Mouse (Mus musculus) hindbrain, embryonic 15.5 days (tissue): ENCODE results near the gene Pum2. TPM values are rescaled to one million over a fixed set of nuclear protein-coding genes. Genes with fewer than 3 reads are reported as not detected.
"Not testable (repeated sequence)": the region's sequence is repeated elsewhere in the genome, so short reads cannot be mapped to it uniquely, and the experiment has no call there.

Source experiments
- ATAC-seq: fragments of 200-750 bp; cut with Nextera tagmentation; 2 replicates; pipeline ENCODE4 v1.8.0; 2017; ENCODE audit warnings: low read depth, moderate number of reproducible peaks, moderate TSS enrichment; ENCODE audit not compliant: low FRiP score
- H3K27ac ChIP-seq: fragments of 300-500 bp; sonication (generic); replicated peaks from 2 replicates; pipeline ENCODE4 v1.5.1; 2015; ENCODE audit warnings: mild to moderate bottlenecking, inconsistent platforms
- H3K27me3 ChIP-seq: fragments of 300-500 bp; sonication (generic); 2 replicates; pipeline ENCODE4 v1.6.1; 2015; ENCODE audit warnings: control low read depth, inconsistent platforms
- H3K36me3 ChIP-seq: fragments of 300-500 bp; sonication (generic); 2 replicates; pipeline ENCODE4 v1.6.1; 2015; ENCODE audit warnings: control low read depth, inconsistent platforms
- H3K4me1 ChIP-seq: fragments of 300-500 bp; sonication (generic); replicated peaks from 2 replicates; pipeline ENCODE4 v1.6.1; 2015; ENCODE audit warnings: control low read depth, inconsistent platforms
- H3K4me2 ChIP-seq: fragments of 300-500 bp; sonication (generic); 2 replicates; pipeline ENCODE4 v1.6.1; 2015; ENCODE audit warnings: moderate library complexity, mild to moderate bottlenecking, inconsistent platforms
- H3K4me3 ChIP-seq: fragments of 300-500 bp; sonication (generic); 2 replicates; pipeline ENCODE4 v1.5.1; 2015; ENCODE audit warnings: mild to moderate bottlenecking, inconsistent platforms
- H3K9ac ChIP-seq: fragments of 300-500 bp; sonication (generic); 2 replicates; pipeline ENCODE4 v1.6.1; 2015; ENCODE audit warnings: inconsistent platforms
- H3K9me3 ChIP-seq: fragments of 300-500 bp; sonication (generic); 2 replicates; pipeline ENCODE4 v1.6.1; 2016; ENCODE audit warnings: control low read depth, inconsistent platforms
- WGBS: fragments of 180-500 bp; shearing (Covaris S2); methylation state at CpG from one replicate; pipeline ENCODE4 v1.1.7; 2015; 5-methylcytosine and 5-hydroxymethylcytosine counted together
- polyA plus RNA-seq: library from polyadenylated mRNA; unstranded; fragments of >200 nt; fragmentation: Nextera tagmentation; extraction: Ambion mirVana; gene quantifications from 2 replicates; pipeline ENCODE4 v1.2.1, GENCODE M21; 2015

The Pum2 gene
- polyA plus RNA-seq, 1 experiment from 2014 or later, result 46.8 TPM

DNA sequence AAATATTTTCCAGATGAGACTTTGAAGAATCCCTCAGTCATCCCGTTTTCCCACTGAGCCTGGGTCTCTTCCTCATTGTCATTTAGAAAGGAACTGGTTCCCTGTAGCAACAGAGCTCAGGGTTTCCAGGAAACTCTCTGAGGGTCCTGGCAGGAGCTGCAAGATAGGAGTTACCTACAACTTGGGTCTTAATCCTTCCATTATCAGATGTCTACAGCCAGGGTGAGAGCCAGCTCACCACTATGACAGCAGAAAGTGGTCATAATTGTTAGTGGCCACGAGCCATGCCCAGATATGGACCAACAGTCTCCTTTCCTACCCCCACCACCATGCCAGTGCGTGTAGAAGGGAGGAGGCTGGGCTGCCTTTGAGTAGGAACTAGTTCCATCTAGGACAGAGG, 23.9 kb upstream of the Pum2 start:
- WGBS, result 63% methylated on average over 3 of the region's 3 CpGs
- not testable (repeated sequence) for H3K4me1 ChIP-seq, H3K9me3 ChIP-seq, H3K27ac ChIP-seq, ATAC-seq, H3K4me3 ChIP-seq, H3K27me3 ChIP-seq, H3K9ac ChIP-seq, H3K4me2 ChIP-seq, H3K36me3 ChIP-seq

DNA sequence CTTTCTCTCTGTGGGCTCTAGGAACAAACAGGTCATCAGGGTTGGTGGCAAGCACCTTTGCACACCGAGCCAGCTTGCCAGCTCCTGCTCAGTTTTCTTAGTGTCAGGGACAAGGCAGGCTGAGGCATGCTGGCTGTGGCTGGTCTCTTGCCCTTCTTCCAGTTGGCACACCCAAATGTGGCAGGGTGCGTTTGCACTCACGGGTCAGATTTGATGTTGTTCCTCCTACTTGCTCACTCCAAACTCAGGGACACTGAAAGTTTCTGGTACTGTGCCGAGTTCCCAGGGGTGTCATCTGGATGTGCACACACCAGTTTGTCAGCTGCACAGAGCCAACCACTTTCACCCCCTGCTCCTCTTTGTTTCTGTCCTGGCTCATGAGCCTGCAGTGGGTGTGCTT, 17.3 kb upstream of the Pum2 start:
- Histone ChIP-seq H3K9ac (no peak overlapping the region), H3K27ac (no peak overlapping the region), H3K4me1 (no peaks in the 10 kb centered on the region), H3K4me3 (no peak overlapping the region), H3K36me3 (no peaks in the 10 kb centered on the region), H3K4me2 (no peak overlapping the region), H3K27me3 (no peaks in the 10 kb centered on the region), H3K9me3 (no peaks in the 10 kb centered on the region)
- no peak for ATAC-seq
- WGBS, result 89% methylated on average over 4 of the region's 4 CpGs

DNA sequence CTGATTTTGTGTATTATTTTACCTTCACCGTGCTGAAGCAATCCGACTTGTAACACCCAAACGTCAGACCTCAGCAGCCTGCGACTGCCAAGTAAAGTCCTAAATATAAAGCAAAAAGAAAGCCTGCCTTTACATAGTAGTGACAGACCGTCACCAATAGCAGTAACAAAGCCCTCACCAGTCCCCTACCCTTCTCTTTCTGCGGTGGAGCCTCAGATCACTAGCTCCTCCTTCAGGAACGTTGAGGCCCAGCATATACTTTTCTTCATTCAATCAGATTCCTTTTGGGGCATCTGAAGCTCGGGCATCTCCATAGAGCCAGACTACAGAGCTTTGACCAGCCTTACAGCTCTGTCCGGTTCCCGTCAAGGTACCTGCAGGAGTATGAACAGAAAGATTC, 16.8 kb upstream of the Pum2 start:
- Histone ChIP-seq H3K4me1 (no peaks in the 10 kb centered on the region), H3K9me3 (no peaks in the 10 kb centered on the region), H3K27ac (no peak overlapping the region), H3K36me3 (no peaks in the 10 kb centered on the region), H3K4me3 (no peak overlapping the region), H3K27me3 (no peaks in the 10 kb centered on the region), H3K4me2 (no peak overlapping the region), H3K9ac (no peak overlapping the region)
- no peak for ATAC-seq
- 69% methylated on average over 10 of the region's 10 CpGs for WGBS

DNA sequence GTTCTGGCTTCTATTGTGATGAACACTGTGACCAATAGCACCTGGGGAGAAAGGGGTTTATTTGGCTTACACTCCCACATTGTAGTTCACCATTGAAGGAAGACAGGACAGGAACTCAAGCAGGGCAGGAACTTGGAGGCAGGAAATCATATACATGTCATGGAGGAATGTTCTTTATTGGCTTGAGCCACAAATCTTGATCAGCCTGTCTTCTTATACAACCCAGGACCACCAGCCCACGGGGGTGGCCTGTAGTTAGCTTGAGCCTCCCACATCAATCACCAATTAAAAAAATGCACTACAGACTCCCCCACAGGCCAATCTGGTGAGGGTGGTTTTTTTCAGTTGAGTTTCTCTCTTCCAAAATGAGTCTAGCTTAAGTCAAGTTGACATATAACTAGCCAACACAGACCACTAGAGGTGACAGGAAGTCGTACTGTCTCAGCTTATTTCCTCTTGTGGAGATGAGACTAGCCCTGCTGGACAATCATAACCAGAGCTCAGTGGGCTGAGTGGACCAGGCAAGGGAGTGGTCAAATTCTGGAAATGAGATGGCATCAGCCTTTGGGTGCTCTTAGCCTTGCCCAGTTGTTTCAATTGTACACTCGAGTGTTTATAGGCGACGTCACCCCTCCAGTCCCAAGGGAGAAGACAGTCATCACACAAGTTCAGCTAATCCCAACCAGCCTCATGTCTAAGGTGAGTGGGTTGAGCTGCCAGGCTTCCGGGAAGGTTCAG, 16.1 kb upstream of the Pum2 start:
- Histone ChIP-seq H3K4me2 (no peak overlapping the region), H3K36me3 (no peaks in the 10 kb centered on the region), H3K9ac (no peak overlapping the region), H3K27me3 (no peaks in the 10 kb centered on the region), H3K4me1 (no peaks in the 10 kb centered on the region), H3K27ac (no peak overlapping the region), H3K4me3 (no peak overlapping the region), H3K9me3 (no peaks in the 10 kb centered on the region)
- 93% methylated on average over 6 of the region's 6 CpGs for WGBS
- ATAC-seq, result no peak

DNA sequence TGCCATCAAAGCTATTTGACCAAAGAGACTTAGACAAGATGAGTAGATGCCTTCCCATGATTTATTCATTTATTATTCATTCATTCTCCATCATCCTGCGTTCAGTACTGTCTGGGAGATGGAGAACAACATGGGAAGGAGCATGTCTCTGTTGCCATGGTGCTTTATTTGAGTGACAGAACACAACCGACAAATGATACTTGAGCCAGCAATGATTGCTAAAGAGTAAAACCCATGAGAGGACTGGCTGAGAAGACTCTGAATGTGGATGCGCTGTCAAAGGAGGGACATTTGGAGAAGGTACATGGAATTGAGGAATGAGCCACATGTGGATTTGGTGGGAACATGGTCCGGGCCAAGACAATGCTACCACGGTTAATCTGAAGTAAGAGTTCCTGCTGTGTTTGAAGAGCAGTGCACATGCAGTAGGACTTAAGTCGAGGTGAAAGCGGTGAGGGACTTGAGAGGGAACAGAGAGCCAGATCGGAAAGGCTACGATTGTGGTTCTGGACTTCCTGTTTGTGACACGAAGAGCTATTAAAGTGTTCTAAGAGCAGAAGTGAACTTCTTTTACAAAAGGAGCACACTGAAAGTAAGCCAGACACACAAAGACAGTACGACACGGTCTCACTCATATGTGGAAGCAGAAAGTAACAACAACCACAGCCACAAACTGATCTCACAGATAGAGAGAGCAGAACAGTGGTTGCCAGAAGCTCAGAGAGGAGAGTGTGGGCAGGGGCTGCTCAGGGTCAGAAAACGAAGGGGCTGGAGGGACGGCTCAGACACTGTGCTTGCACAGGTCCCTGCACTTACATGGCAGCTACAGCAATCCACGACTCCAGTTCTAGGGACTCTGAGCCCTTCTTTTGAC, 14.3 kb upstream of the Pum2 start:
- no peak overlapping the region for H3K4me2 ChIP-seq
- no peak overlapping the region for H3K4me3 ChIP-seq
- H3K9me3 ChIP-seq, result no peaks in the 10 kb centered on the region
- no peaks in the 10 kb centered on the region for H3K27me3 ChIP-seq
- no peaks in the 10 kb centered on the region for H3K4me1 ChIP-seq
- H3K27ac ChIP-seq, result no peak overlapping the region
- H3K9ac ChIP-seq, result no peak overlapping the region
- ATAC-seq, result no peak
- 89% methylated on average over 15 of the region's 15 CpGs for WGBS
- H3K36me3 ChIP-seq, result no peaks in the 10 kb centered on the region

DNA sequence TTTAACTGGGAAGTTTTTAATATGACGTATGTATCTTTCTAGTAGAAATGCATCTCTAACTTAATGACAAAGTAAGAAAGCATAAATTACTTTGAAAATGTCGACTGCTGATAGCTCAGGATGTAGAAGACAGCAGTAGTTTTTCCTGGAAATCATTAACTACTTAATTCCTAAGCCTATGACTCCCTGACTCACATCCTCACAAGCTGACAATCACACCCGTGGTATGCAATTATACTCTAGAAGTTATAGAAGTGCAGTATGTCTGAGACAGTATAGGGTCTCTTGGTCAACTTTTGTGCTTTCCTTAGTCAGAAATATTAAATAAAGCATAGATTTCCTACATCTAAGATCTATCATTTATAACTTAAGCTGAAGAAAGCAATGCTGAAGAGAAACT, 12.2 kb upstream of the Pum2 start:
- WGBS, result 65% methylated on average over 3 of the region's 3 CpGs
- H3K4me1 ChIP-seq, result no peaks in the 10 kb centered on the region
- no peaks in the 10 kb centered on the region for H3K36me3 ChIP-seq
- ATAC-seq, result no peak
- H3K9ac ChIP-seq, result no peak overlapping the region
- H3K27me3 ChIP-seq, result no peaks in the 10 kb centered on the region
- no peak overlapping the region for H3K4me3 ChIP-seq
- no peaks in the 10 kb centered on the region for H3K9me3 ChIP-seq
- no peak overlapping the region for H3K4me2 ChIP-seq
- H3K27ac ChIP-seq, result no peak overlapping the region

DNA sequence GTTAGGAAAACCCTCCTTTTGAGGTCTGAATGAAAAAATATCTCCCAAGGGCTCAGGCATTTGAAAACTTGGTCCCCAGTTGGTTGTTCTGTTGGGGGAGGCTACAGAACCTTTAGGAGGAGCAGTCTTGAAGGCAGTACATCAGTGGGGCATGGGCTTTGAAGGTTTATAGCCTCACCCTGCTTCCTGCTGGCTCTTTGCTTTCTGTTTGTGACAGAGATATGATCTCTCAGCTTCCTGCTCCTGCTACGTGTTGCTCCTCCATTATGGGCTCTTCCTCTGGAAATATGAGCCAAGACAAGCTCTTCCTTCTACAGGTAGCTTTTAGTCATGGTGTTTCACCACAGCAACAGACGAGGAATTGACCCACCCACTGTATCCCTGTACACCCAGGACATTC, 11.8 kb upstream of the Pum2 start:
- ATAC-seq, result no peak
- Histone ChIP-seq H3K4me3 (no peak overlapping the region), H3K4me2 (no peak overlapping the region), H3K9me3 (no peaks in the 10 kb centered on the region), H3K27ac (no peak overlapping the region), H3K36me3 (no peaks in the 10 kb centered on the region), H3K4me1 (no peaks in the 10 kb centered on the region), H3K27me3 (no peaks in the 10 kb centered on the region), H3K9ac (no peak overlapping the region)
- WGBS, result 69% methylated on average over 2 of the region's 2 CpGs

DNA sequence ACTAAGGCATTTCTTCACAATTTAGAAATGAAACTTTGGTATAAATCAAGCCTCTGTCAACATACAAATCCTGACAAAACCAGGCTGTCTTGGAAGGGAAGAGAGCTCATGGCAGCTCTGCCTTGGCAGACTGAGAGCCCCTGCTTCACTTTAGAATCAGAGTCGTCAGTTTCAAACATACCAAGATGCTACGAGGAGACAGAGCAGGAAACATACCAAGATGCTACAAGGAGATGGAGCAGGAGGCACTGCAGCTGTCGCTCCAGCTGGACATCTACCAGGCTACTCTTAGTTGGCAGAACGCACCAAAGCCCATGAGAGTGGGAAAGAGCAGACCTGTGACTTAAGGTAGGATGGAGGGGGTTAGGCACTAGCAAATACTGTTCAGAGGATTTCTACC, 11.2 kb upstream of the Pum2 start:
- no peak overlapping the region for H3K27ac ChIP-seq
- no peaks in the 10 kb centered on the region for H3K4me1 ChIP-seq
- H3K27me3 ChIP-seq, result no peaks in the 10 kb centered on the region
- no peaks in the 10 kb centered on the region for H3K36me3 ChIP-seq
- no peak overlapping the region for H3K4me3 ChIP-seq
- 91% methylated on average over 4 of the region's 4 CpGs for WGBS
- ATAC-seq, result no peak
- no peaks in the 10 kb centered on the region for H3K9me3 ChIP-seq
- H3K4me2 ChIP-seq, result no peak overlapping the region
- no peak overlapping the region for H3K9ac ChIP-seq

DNA sequence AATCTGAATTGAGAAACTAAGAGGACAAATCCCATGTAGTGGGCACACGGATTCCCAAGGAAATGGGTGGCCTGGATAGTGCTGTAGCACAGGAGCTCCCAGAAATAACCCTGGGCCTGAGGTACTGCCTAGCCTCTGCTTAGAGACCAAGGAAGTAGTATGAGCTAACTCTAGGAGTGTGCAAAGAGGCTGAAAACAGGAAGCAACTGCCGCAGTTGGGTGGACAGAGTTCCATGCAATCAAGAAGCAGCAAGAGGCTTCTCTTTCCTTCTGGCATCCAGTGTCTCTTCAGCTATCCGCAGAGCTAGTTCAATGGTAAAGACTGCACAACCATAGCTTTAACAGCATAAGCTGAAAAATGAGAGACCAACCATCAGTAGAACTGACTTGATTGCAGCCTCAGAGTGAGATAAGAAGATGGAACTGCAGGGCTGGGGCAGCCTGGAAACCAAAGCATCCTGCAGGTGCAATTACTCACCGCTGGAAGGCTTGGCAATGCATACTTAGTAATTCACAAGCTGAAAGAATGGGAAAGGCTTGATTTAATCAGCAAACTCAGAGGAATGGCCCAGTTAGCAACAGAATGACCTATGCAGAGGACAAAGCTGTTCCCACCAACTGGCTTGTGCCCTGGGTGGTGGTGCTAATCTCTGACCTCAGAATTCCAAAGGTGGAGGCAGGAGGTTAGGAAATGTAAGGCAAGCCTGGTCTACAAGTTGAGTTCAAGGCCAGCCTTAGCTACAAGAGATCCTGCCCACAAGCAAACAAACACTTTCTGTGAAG, 6.3 kb upstream of the Pum2 start:
- no peaks in the 10 kb centered on the region for H3K9me3 ChIP-seq
- 85% methylated on average over 4 of the region's 4 CpGs for WGBS
- H3K36me3 ChIP-seq, result no peaks in the 10 kb centered on the region
- no peak overlapping the region for H3K4me2 ChIP-seq
- no peak overlapping the region for H3K4me3 ChIP-seq
- no peak for ATAC-seq
- no peaks in the 10 kb centered on the region for H3K4me1 ChIP-seq
- H3K27me3 ChIP-seq, result no peaks in the 10 kb centered on the region
- no peak overlapping the region for H3K27ac ChIP-seq
- no peak overlapping the region for H3K9ac ChIP-seq

DNA sequence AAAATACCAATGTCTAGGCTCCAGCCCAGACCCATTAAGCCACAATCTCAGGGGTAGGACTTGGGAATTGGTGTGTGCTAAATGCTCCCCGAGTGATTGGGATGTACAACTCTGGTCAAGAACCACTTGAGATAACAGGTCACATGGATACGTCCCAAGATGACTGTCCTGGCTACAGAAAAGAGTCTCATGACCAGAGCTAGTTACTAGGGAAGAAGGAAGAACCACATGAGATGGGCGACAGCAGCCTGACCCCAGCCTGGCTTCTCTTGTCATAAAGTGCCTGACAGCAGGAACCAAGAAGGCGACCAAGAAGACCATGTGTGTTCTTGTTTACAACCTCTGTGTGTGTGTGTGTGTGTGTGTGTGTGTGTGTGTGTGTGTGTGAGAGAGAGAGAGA, 4.5 kb upstream of the Pum2 start:
- H3K9me3 ChIP-seq, result no peaks in the 10 kb centered on the region
- no peaks in the 10 kb centered on the region for H3K27me3 ChIP-seq
- H3K27ac ChIP-seq, result no peak overlapping the region
- no peaks in the 10 kb centered on the region for H3K36me3 ChIP-seq
- no peak overlapping the region for H3K9ac ChIP-seq
- no peak for ATAC-seq
- peaks cover 3% of the 10 kb centered on the region for H3K4me1 ChIP-seq
- H3K4me2 ChIP-seq, result no peak overlapping the region
- 86% methylated on average over 4 of the region's 4 CpGs for WGBS
- H3K4me3 ChIP-seq, result no peak overlapping the region

DNA sequence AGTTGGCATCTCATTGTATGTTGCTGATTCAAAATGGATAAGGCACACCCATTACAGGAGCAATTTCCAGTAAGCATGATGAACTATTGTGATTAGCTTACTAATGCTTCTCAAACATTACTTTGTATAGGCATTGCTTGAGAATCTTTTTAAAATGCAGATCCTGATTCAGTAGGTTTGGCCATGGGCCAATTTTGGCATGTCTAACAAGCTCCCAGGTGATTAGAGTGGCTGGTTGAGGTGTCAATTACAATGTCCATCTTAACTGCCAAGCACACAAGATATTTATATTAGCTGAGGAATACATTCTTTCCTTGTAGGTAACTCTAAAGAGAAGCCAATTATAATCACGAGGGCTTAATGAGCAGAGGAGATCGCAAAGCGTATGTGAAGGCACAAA, 4.1 kb upstream of the Pum2 start:
- H3K4me3 ChIP-seq, result no peak overlapping the region
- no peak for ATAC-seq
- H3K9me3 ChIP-seq, result no peaks in the 10 kb centered on the region
- 83% methylated on average over 3 of the region's 3 CpGs for WGBS
- H3K36me3 ChIP-seq, result no peaks in the 10 kb centered on the region
- peaks cover 3% of the 10 kb centered on the region for H3K4me1 ChIP-seq
- H3K9ac ChIP-seq, result no peak overlapping the region
- H3K27me3 ChIP-seq, result no peaks in the 10 kb centered on the region
- H3K27ac ChIP-seq, result no peak overlapping the region
- H3K4me2 ChIP-seq, result no peak overlapping the region
